Mouse (Mus musculus) bone marrow, adult 2 months (tissue): ENCODE results near the gene Adamts3.

Experiments
- CTCF ChIP-seq: fragments of 200-500 bp; IDR thresholded peaks from 2 replicates; pipeline ENCODE4 v1.5.1; 2011; ENCODE audit warnings: low read length, control low read depth; ENCODE audit not compliant: control insufficient read depth, insufficient read depth
- POLR2A ChIP-seq: fragments of 200-500 bp; IDR thresholded peaks from 2 replicates; pipeline ENCODE4 v1.6.1; 2011; ENCODE audit warnings: low read depth, mild to moderate bottlenecking, control low read depth, low read length, borderline replicate concordance; ENCODE audit not compliant: control insufficient read depth

DNA sequence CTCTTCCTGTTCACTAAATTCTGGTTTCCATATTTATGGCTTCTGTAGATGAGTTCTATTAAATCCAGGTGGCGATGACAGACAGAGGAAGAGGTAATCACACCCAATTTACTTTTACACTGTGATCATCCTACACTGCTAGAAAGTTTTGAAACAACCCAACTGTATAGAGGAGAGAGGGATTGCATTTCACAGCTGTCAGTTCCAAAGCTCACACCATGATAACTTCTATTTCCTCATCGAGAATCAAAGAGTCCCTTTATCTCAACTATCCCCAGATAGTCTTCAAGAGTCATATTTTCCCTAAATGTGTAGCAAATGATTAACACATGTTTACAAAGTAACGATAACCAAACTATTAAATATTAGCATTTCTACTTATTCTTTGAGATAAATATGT lies 152.7 kb downstream of the Adamts3 start:
- TF ChIP-seq CTCF (no peak), POLR2A (no peak)
